Comparison of ENCODE assay signal across 13 mouse cellular contexts in genomic region chr2:20167073-20167472, GRCm38 (mm10).
DNase-seq lines count a peak whose midpoint lies in the region; ATAC-seq and TF ChIP-seq lines count a peak whose summit lies in the region.
"Had no signal": no experiment of that assay in that cellular context is flagged by ENCODE, and none has a peak within 500 bp of the region (broad histone marks: within the 10 kb centered on the region; RNA-seq: fewer than 3 reads in every experiment).

No protein-coding gene starts in this region.

- intact Hi-C loops in heart, postnatal 14 days (cut with DNase I): loop anchor here (5.0 kb wide), 1 partner anchor 35 kb away; no protein-coding TSS in a partner anchor

- H3K4me1 ChIP-seq in heart, embryonic 16.5 days (ENCODE audit: control insufficient read depth, insufficient read depth, low read length): peaks cover 17% of the 10 kb centered on the region
- no peaks in the 10 kb centered on the region for H3K4me1 ChIP-seq in midbrain, embryonic 14.5 days (ENCODE audit: control insufficient read depth, insufficient read depth, low read length)
- H3K4me1 ChIP-seq in midbrain, embryonic 10.5 days: no peaks in the 10 kb centered on the region
- no peaks in the 10 kb centered on the region for H3K4me1 ChIP-seq in lung, postnatal 0 days (ENCODE audit: insufficient read depth, low read depth, low read length)

- TF ChIP-seq CTCF in lung, postnatal 0 days (IDR thresholded peaks at IDR 0.05): no peak

- DNase-seq in cerebellum, postnatal 10 days: peak; percentile 17 to 34
- DNase-seq in cerebellum, adult 11-12 months: no peak
- DNase-seq in heart, postnatal 14 days: no peak
- DNase-seq in midbrain, embryonic 14.5 days: peak; percentile 39
- DNase-seq in midbrain, embryonic 10.5 days (ENCODE audit: low spot score): no peak
- no peak for DNase-seq in left cerebral cortex, adult 9 months (ENCODE audit: low spot score in 2 of 2)
- no peak for DNase-seq in lung, postnatal 0 days (ENCODE audit: low spot score)
- DNase-seq: cerebellum, adult 8-10 months; gastrocnemius, postnatal 14 days; thymus, adult 2 months had no signal

- peak overlapping the region; percentile 69 for H3K27ac ChIP-seq in heart, embryonic 16.5 days (ENCODE audit: low read length)
- no peak overlapping the region for H3K27ac ChIP-seq in midbrain, embryonic 14.5 days (replicated peaks; ENCODE audit: low read depth, low read length)
- no peak overlapping the region for H3K27ac ChIP-seq in midbrain, embryonic 10.5 days (replicated peaks)
- H3K27ac ChIP-seq in lung, postnatal 0 days (ENCODE audit: low read length): no peak overlapping the region
- H3K27ac ChIP-seq: layer of hippocampus, adult 2 months had no signal

- no peak overlapping the region for H3K4me2 ChIP-seq in heart, embryonic 16.5 days (ENCODE audit: low read depth, low read length)
- H3K4me2 ChIP-seq in midbrain, embryonic 14.5 days (ENCODE audit: low read length): no peak overlapping the region
- no peak overlapping the region for H3K4me2 ChIP-seq in lung, postnatal 0 days (replicated peaks; ENCODE audit: low read depth, low read length)

- no peak for ATAC-seq in heart, embryonic 16.5 days (replicated peaks; ENCODE audit: extremely low read depth, insufficient read depth, low FRiP score)
- no peak for ATAC-seq in midbrain, embryonic 14.5 days (ENCODE audit: low FRiP score, low TSS enrichment)
- ATAC-seq in lung, postnatal 0 days: no peak

- no peak overlapping the region for H3K4me3 ChIP-seq in heart, embryonic 16.5 days (ENCODE audit: low read length)
- no peak overlapping the region for H3K4me3 ChIP-seq in midbrain, embryonic 14.5 days (replicated peaks; ENCODE audit: low read depth, low read length)
- H3K4me3 ChIP-seq in midbrain, embryonic 10.5 days: no peak overlapping the region
- H3K4me3 ChIP-seq in lung, postnatal 0 days (ENCODE audit: low read depth, low read length): no peak overlapping the region
- H3K4me3 ChIP-seq: layer of hippocampus, adult 2 months had no signal

- no peak for TF ChIP-seq EP300 in lung, postnatal 0 days (IDR thresholded peaks at IDR 0.05)

- no peaks in the 10 kb centered on the region for H3K36me3 ChIP-seq in heart, embryonic 16.5 days (ENCODE audit: control insufficient read depth, insufficient read depth)
- no peaks in the 10 kb centered on the region for H3K36me3 ChIP-seq in midbrain, embryonic 14.5 days (ENCODE audit: control insufficient read depth, insufficient read depth, low read length)
- no peaks in the 10 kb centered on the region for H3K36me3 ChIP-seq in midbrain, embryonic 10.5 days
- no peaks in the 10 kb centered on the region for H3K36me3 ChIP-seq in lung, postnatal 0 days (ENCODE audit: insufficient read depth, low read length)

- no peaks in the 10 kb centered on the region for H3K9me3 ChIP-seq in heart, embryonic 16.5 days (replicated peaks; ENCODE audit: control insufficient read depth, low read length)
- no peaks in the 10 kb centered on the region for H3K9me3 ChIP-seq in midbrain, embryonic 14.5 days (ENCODE audit: control insufficient read depth, low read length)
- H3K9me3 ChIP-seq in midbrain, embryonic 10.5 days (replicated peaks): no peaks in the 10 kb centered on the region
- H3K9me3 ChIP-seq in lung, postnatal 0 days (ENCODE audit: low read length): no peaks in the 10 kb centered on the region

- 63% methylated on average over 1 of the region's 1 CpGs for WGBS in heart, embryonic 16.5 days
- WGBS in midbrain, embryonic 14.5 days: 38% methylated on average over 1 of the region's 1 CpGs
- WGBS in midbrain, embryonic 10.5 days: 61% methylated on average over 1 of the region's 1 CpGs
- 72% methylated on average over 1 of the region's 1 CpGs for WGBS in lung, postnatal 0 days

- no peak overlapping the region for H3K9ac ChIP-seq in heart, embryonic 16.5 days (ENCODE audit: low read length)
- H3K9ac ChIP-seq in midbrain, embryonic 14.5 days (replicated peaks; ENCODE audit: low read length): no peak overlapping the region
- H3K9ac ChIP-seq in lung, postnatal 0 days (replicated peaks; ENCODE audit: low read depth): no peak overlapping the region

- no peaks in the 10 kb centered on the region for H3K27me3 ChIP-seq in heart, embryonic 16.5 days (ENCODE audit: control insufficient read depth, insufficient read depth, low read length)
- H3K27me3 ChIP-seq in midbrain, embryonic 14.5 days (ENCODE audit: control insufficient read depth, insufficient read depth, low read length): no peaks in the 10 kb centered on the region
- no peaks in the 10 kb centered on the region for H3K27me3 ChIP-seq in midbrain, embryonic 10.5 days (ENCODE audit: low read depth, poor library complexity, severe bottlenecking)
- H3K27me3 ChIP-seq in lung, postnatal 0 days (replicated peaks; ENCODE audit: insufficient read depth, low read length): no peaks in the 10 kb centered on the region
- H3K27me3 ChIP-seq: CH12.LX had no signal

Comparison
In these comparisons a context has a peak if more than half of its experiments do, and no peak if none do; other contexts are left out.
1. DNase-seq: peak in cerebellum, postnatal 10 days (2 of 2) and midbrain, embryonic 14.5 days (single experiment); none in cerebellum, adult 11-12 months (single experiment), heart, postnatal 14 days (0 of 2), midbrain, embryonic 10.5 days (single experiment), left cerebral cortex, adult 9 months (0 of 2) and lung, postnatal 0 days (single experiment).